Mouse (Mus musculus): ENCODE measurements around the gene Hmcn1.

Gene Hmcn1

GRCm38 (mm10) chr1:150623226-150623625, 370.0 kb downstream of the Hmcn1 start:
- DNase-seq: no peak

GRCm38 (mm10) chr1:150610539-150610938, 382.7 kb downstream of the Hmcn1 start:
- DNase-seq: no peak

DNA sequence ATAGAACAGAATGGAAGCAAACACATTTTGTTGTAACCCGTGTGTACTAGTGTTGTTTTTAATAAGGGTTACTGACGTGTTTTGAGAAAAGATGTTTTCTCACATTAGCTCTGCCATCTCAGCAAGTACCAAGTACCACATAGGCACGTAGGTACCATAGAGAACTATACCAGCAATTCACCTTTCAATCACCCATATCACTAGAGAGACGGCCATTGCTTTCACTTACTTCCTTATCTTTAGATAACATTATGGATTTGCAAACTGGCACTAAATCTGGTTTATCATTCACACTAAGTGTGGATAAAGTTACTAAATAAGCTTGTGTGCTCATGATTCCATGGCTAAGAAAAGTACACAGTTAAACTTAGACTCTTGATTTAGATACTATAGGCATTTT, 387.1 kb downstream of the Hmcn1 start:
- no peak for DNase-seq

DNA sequence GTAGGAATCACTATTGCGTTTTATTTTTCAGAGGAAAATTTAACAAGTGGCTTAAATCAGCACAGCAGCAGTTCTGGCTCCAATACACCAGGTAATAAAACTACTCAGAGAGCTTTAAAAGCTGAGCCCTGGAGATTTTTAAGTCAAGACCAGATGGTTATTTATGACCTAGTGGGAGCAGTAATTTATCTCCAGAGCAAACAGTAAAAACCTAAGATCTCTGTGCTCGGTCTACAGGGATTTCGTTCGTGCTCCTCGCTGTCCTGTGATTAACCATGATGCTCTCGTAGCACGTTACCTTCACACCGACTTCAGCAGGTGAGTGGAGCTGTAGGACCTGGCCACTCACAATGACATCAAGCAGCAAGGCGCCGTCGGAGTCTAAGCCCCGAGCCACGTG, 399.6 kb downstream of the Hmcn1 start:
- no peak for DNase-seq

DNA sequence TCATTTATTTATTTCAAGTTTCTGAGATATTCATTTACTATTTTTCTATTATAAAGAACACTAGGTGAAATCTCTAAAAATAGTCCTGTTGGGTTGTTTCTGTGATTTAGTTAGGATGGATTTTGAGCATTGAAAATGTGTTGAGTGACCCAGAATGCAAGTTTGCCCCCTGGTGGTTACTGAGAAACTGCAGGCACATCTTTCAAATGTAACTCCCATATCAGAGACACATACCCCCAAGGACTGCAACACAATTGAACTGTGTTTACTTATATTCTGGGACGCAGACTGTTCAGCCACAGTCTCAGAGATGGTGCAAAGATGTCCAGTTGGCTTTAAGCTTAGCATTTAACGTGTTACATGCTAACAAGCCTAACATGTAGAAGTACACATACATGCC, 402.0 kb downstream of the Hmcn1 start:
- DNase-seq: peak; percentile 2

- no peak for DNase-seq
These were observed 405.8 kb downstream of the Hmcn1 start for GRCm38 (mm10) chr1:150587410-150587809.

- DNase-seq: no peak
These were observed 408.8 kb downstream of the Hmcn1 start for GRCm38 (mm10) chr1:150584477-150584876.

GRCm38 (mm10) chr1:150583734-150584133, 409.5 kb downstream of the Hmcn1 start:
- no peak for DNase-seq

DNA sequence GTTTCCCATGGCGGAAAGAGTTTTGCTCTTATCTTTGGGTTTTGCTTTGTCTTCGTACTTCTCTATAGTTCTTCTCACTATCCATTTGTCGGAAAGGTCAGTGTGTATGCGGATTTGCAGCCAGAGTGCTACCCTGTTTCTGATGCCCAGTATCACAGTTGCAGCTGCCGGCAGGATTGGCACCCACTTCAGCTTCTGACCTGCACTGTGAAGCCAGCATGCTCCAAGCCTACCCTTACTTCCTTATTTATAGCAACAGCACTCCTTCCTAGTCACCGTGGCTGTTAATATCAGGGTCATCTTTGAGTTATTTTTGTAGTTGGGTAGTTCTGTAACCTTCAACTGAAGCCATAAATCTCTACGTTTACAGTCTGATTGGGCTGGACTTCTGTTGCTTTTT, 412.7 kb downstream of the Hmcn1 start:
- DNase-seq: no peak

GRCm38 (mm10) chr1:150573407-150573806, 419.8 kb downstream of the Hmcn1 start:
- no peak for DNase-seq

DNA sequence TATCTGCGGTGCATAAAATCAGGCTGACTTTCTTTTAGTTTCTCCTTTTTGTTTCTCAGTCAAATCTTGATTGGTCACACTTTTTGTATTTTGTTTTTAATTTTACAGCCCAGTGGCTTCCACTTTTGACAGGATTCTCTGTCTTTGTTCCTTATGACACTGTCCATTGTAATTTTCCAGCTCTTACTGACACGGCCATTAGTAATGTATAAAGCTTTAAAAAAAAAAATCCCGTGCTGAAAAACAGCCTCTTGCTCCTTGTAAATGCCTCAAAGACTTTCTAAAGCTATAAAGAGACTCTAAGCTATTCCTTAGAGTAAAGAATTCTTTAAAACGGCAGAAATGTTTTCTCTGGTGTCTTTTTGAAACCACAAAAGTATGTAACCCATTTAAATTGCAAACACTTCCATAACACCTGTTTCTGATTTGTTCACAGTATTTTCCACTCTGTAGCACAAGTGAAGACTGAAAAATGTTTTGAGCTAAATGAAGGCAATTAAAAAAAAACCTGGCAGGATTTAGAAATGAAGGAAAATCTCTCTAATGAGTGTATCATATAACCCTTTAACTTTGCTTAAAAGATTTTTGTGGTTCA, 422.6 kb downstream of the Hmcn1 start:
- DNase-seq: no peak

DNA sequence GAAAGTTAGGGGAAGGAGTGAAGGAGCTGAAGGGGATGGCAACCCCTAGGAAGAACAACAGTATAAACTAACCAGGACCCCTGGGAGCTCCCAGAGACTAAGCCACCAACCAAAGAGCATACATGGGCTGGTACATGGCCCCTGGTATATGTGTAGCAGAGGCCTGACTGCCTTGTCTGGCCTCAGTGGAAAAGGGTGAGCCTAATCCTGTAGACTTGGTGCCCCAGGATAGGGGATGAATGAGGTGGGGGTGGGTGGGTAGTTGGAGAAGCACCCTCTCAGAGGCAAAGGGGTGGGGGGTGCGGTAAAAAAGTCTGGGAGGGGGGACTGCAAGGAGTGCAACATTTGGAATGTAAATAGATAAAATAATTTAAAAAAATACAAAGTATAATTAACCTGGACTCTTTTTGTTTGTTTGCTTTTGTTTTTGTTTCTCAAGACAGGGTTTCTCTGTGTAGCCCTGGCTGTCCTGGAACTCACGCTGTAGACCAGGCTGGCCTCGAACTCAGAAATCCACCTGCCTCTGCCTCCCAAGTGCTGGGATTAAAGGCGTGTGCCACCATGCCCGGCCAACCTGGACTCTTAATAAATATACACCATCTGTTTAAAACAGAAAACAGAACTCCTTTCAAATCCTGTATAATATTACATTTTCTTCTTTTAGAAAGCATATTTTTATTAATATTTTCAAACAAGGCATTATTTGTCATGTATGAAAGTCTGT, 423.3 kb downstream of the Hmcn1 start:
- no peak for DNase-seq

DNA sequence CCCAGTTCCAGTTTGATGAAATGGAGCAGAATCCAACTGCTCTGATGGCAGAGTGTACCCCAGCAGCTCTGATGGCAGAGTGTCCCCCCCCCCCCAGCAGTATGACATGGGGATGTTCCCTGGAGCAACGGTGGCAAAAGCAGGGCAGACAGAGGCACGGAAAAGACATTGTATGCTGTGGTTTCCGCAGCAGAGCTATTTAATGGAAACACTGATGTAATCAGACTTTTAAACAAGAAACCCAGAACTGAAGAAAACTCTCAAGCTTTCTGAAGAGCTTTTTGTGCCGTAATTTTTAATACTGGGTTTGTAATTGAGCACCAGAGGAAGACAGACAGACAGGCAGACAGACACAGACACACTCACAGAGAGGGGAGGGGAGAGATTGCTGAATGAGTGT, 426.9 kb downstream of the Hmcn1 start:
- no peak for DNase-seq

DNA sequence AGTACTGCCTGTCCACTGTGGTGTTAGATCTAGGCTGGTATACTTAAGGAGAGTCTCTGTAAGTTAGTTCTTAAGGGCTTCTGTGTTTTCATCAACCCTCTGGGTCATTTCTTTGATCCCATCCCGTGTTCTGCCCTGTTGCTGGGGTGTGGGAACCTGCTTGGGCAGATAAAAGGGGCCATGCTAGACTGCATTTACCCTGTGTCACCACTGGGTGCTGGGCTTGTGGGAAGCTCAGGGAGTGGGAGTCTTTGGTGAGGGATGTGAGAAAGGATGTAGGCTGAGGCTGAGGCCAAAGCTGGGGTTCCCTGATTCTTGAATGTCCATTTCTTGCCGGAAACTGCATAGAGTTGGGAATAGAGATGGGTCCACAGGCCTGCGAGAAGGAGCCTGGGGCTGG, 436.6 kb downstream of the Hmcn1 start:
- no peak for DNase-seq

GRCm38 (mm10) chr1:150551390-150551789, 441.8 kb downstream of the Hmcn1 start:
- no peak for DNase-seq

- DNase-seq: no peak
These were observed 446.8 kb downstream of the Hmcn1 start for GRCm38 (mm10) chr1:150546463-150546862.

- DNase-seq: peak; percentile 2
These were observed 453.0 kb downstream of the Hmcn1 start for GRCm38 (mm10) chr1:150540267-150540666.

- DNase-seq: no peak
These were observed 455.7 kb downstream of the Hmcn1 start for GRCm38 (mm10) chr1:150537410-150538128.

DNA sequence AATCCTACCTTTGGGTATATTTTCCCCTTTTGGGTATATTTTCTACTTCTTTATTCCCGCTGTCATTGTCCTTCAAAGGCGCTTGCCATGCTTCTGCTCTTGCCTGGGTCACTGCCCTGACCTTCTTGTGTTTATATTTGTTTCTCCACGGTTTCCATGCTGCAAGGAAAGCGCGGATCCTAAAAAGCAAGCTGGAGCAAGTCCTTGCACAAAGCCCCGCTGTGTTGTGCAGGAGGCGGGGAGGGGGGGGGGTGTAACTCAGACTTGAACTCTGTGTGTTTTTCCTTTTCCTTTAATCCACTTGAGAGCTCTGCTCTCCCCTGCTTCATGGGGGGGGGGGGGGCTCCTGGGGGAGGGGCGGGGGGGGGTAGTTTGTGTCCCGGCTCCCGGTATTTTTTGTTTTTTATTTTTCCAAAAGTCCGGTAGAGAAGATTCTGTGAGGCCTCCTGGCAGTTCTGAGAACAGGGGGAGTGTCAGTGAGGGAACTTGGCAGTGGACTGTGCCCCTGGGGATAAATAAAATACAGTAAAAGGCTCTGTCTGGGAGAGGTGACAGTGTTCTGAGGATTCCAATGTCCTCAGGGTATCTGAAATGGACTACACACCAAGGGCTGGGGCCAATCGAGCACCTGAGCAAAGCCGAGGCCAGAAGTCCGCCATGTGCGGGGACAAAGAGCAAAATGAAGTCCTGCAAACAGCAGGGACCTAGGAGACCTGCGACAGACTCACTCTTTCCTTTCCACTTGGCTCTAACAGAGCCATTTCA, 457.3 kb downstream of the Hmcn1 start:
- DNase-seq: peak; percentile 1

DNA sequence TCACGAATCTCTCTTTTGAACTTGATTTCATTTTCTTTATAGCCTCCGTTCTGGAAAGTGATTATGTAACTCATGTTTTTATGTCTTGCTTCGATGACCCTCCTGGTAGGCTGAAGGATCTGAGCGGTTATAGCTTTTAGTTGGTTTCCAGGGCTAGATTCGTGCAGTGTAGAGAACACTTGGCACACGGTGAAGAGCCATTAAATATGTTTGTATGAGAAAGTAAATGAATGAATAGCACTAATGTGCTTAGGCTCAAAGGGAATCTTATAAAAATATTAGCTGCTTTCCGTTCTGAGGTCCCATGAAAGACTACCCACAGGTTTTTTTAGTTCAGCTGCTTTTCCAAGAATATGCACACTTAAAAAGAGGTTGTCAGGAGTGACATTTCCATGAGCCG, 458.6 kb downstream of the Hmcn1 start:
- DNase-seq: no peak

DNA sequence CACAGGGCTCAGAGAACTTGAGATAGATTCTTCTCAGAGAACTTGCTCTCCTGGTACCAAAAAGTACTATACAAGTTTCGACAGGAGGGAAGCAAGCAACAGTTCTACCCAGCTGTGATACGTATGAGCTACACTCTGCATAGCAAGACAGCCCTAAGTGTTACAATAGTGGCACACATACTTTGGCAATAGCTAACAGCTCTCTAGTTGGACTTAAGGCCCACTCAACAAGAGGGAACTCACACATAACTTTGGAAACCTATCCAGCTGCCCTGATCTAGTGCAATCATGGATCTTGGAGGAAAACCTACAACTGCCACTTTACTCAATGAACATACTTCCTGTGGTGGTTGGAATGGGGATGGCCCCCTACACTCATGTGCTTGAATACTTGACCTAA, 480.2 kb downstream of the Hmcn1 start:
- no peak for DNase-seq
